Mouse (Mus musculus) mouse embryonic stem cell (cell line): Measurements from ENCODE around the gene Gm21721.
"Not testable (repeated sequence)": the region's sequence is repeated elsewhere in the genome, so short reads cannot be mapped to it uniquely, and the experiment has no call there.

Experiments used
- in situ Hi-C, 2 experiments: fragments of 300-500 bp; cut with MboI; formaldehyde crosslinking; loops; 1 replicate in 1 of 2; 3 replicates in 1 of 2; pipeline ENCODE4 v1.14.3; 2019 to 2020; ENCODE audit warnings: low sequenced_read_pairs in 2 of 2, low pct_unique_long_range_greater_than_20kb in 1 of 2, mixed read lengths in 1 of 2; ENCODE audit not compliant: unreplicated experiment in 1 of 2

Gene Gm21721

GRCm38 (mm10) chrY:9202090-9202489, at the start of gene Gm21721:
Gm21721 (minus strand) TSS chrY:9202190.
- in situ Hi-C loops: not testable (repeated sequence)
